Mouse (Mus musculus) cerebellum, adult 2 months (tissue): ENCODE data around the gene 4932438A13Rik. TPM values are rescaled to one million over a fixed set of nuclear protein-coding genes. Genes with fewer than 3 reads are reported as not detected.

Experiments
- DNase-seq, 2 experiments: peaks; one replicate each; pipeline ENCODE4 v3.0.0; 2021
- H3K27ac ChIP-seq: fragments of 200-500 bp; 2 replicates; pipeline ENCODE4 v1.5.1; 2012; ENCODE audit warnings: low read length, control low read depth, inconsistent platforms; ENCODE audit not compliant: insufficient read depth
- H3K27me3 ChIP-seq: fragments of 200-500 bp; 2 replicates; pipeline ENCODE4 v1.6.1; 2012; ENCODE audit warnings: inconsistent platforms, mild to moderate bottlenecking, low read length, moderate library complexity; ENCODE audit not compliant: control insufficient read depth, insufficient read depth
- H3K4me1 ChIP-seq: fragments of 200-500 bp; 2 replicates; pipeline ENCODE4 v1.6.1; 2011; ENCODE audit warnings: low read length; ENCODE audit not compliant: control insufficient read depth, insufficient read depth
- H3K4me3 ChIP-seq: fragments of 200-500 bp; replicated peaks from 2 replicates; pipeline ENCODE3; 2011; ENCODE audit warnings: mild to moderate bottlenecking, low read depth, low read length, control low read depth; ENCODE audit not compliant: insufficient read depth
- CTCF ChIP-seq: fragments of 200-500 bp; IDR thresholded peaks from 2 replicates; pipeline ENCODE4 v1.5.1; 2011; ENCODE audit warnings: low read depth, mild to moderate bottlenecking, control low read depth, low read length, moderate library complexity, borderline replicate concordance; ENCODE audit not compliant: insufficient read depth
- POLR2A ChIP-seq: fragments of 200-500 bp; IDR thresholded peaks from 2 replicates; pipeline ENCODE4 v1.6.1; 2011; ENCODE audit warnings: low read length, control low read depth, borderline replicate concordance; ENCODE audit not compliant: insufficient read depth
- WGBS: fragments of 180-500 bp; shearing (Covaris S2); methylation state at CpG from one replicate; pipeline ENCODE4 v1.1.7; 2018; 5-methylcytosine and 5-hydroxymethylcytosine counted together
- polyA plus RNA-seq: library from polyadenylated mRNA; depleted of rRNA; stranded (reverse); fragments of >200 nt; gene quantifications from 2 replicates; pipeline ENCODE4 v1.2.3, GENCODE M21; 2012; rRNA removed

Gene 4932438A13Rik
- 52.1 and 55.6 TPM in 2 replicates for polyA plus RNA-seq

- Histone ChIP-seq H3K4me1 (no peaks in the 10 kb centered on the region), H3K4me3 (peak within 1 kb of the TSS; percentile 82), H3K27ac (peak within 1 kb of the TSS; percentile 40; the same call in 1 of the 2 replicates), H3K27me3 (no peaks in the 10 kb centered on the region)
- TF ChIP-seq POLR2A: peak; percentile 91
- no peak for TF ChIP-seq CTCF
- DNase-seq: peak; percentile 96 to 99
- WGBS: under 1% methylated on average over 38 of the region's 38 CpGs
Observed at GRCm38 (mm10) chr3:36862721-36863275, at the start of gene 4932438A13Rik. TSS of gene 4932438A13Rik (plus strand) at chr3:36863104.

- no peaks in the 10 kb centered on the region for H3K4me1 ChIP-seq
- TF ChIP-seq CTCF (no peak), POLR2A (no peak)
- no peak overlapping the region for H3K27ac ChIP-seq
- H3K4me3 ChIP-seq: no peak overlapping the region
- 91% methylated on average over 5 of the region's 5 CpGs for WGBS
- DNase-seq: no peak
- no peaks in the 10 kb centered on the region; the same call in 1 of the 2 replicates for H3K27me3 ChIP-seq
Observed at GRCm38 (mm10) chr3:36816633-36817032, 46.3 kb upstream of the 4932438A13Rik start.

- no peak for DNase-seq
- TF ChIP-seq POLR2A: no peak
- no peak for TF ChIP-seq CTCF
- Histone ChIP-seq H3K27ac (no peak overlapping the region), H3K4me3 (no peak overlapping the region), H3K27me3 (no peaks in the 10 kb centered on the region; the same call in 1 of the 2 replicates), H3K4me1 (no peaks in the 10 kb centered on the region; the same call in 1 of the 2 replicates)
- WGBS: 60% methylated on average over 7 of the region's 7 CpGs
Observed at GRCm38 (mm10) chr3:36819402-36819801, 43.5 kb upstream of the 4932438A13Rik start.

GRCm38 (mm10) chr3:36821037-36821436 is 41.9 kb upstream of the 4932438A13Rik start:
- H3K27ac ChIP-seq: no peak overlapping the region
- no peak for DNase-seq
- H3K4me3 ChIP-seq: no peak overlapping the region
- H3K4me1 ChIP-seq: peaks cover 4% of the 10 kb centered on the region
- 88% methylated on average over 9 of the region's 9 CpGs for WGBS
- TF ChIP-seq POLR2A: no peak
- TF ChIP-seq CTCF: no peak
- no peaks in the 10 kb centered on the region for H3K27me3 ChIP-seq

- Histone ChIP-seq H3K27me3 (no peaks in the 10 kb centered on the region), H3K4me3 (no peak overlapping the region), H3K4me1 (peaks cover 4% of the 10 kb centered on the region), H3K27ac (no peak overlapping the region)
- 62% methylated on average over 1 of the region's 1 CpGs for WGBS
- TF ChIP-seq CTCF: no peak
- TF ChIP-seq POLR2A: no peak
- DNase-seq: peak; percentile 22 to 64
Observed at GRCm38 (mm10) chr3:36825098-36825497, 37.8 kb upstream of the 4932438A13Rik start.

GRCm38 (mm10) chr3:36825554-36825953 is 37.4 kb upstream of the 4932438A13Rik start:
- TF ChIP-seq CTCF: no peak
- no peaks in the 10 kb centered on the region for H3K27me3 ChIP-seq
- peaks cover 4% of the 10 kb centered on the region for H3K4me1 ChIP-seq
- no peak overlapping the region for H3K27ac ChIP-seq
- WGBS: 96% methylated on average over 4 of the region's 4 CpGs
- no peak overlapping the region for H3K4me3 ChIP-seq
- peak in 1 of 2 experiments; percentile 11 for DNase-seq

GRCm38 (mm10) chr3:36827274-36828025 is 35.5 kb upstream of the 4932438A13Rik start:
- peak; percentile 15 to 44 for DNase-seq
- no peak overlapping the region for H3K27ac ChIP-seq
- WGBS: 14% methylated on average over 8 of the region's 8 CpGs

GRCm38 (mm10) chr3:36830218-36830617 is 32.7 kb upstream of the 4932438A13Rik start:
- Histone ChIP-seq H3K4me3 (no peak overlapping the region), H3K4me1 (no peaks in the 10 kb centered on the region), H3K27ac (no peak overlapping the region), H3K27me3 (no peaks in the 10 kb centered on the region)
- no peak for TF ChIP-seq POLR2A
- no peak for TF ChIP-seq CTCF
- no peak for DNase-seq
- WGBS: 99% methylated on average over 3 of the region's 3 CpGs

More at GRCm38 (mm10) chr3:36827274-36828025, 35.5 kb upstream of the 4932438A13Rik start:
- Histone ChIP-seq H3K27me3 (no peaks in the 10 kb centered on the region), H3K4me3 (no peak overlapping the region), H3K4me1 (peaks cover 4% of the 10 kb centered on the region)
- TF ChIP-seq POLR2A (no peak), CTCF (no peak)

GRCm38 (mm10) chr3:36834426-36834825 is 28.5 kb upstream of the 4932438A13Rik start:
- H3K4me1 ChIP-seq: no peaks in the 10 kb centered on the region
- TF ChIP-seq POLR2A (no peak), CTCF (no peak)
- no peaks in the 10 kb centered on the region for H3K27me3 ChIP-seq
- no peak overlapping the region for H3K27ac ChIP-seq
- no peak for DNase-seq
- 70% methylated on average over 4 of the region's 4 CpGs for WGBS
- no peak overlapping the region for H3K4me3 ChIP-seq
